Comparison of ENCODE assay signal across 24 mouse cellular contexts in the genomic region with DNA sequence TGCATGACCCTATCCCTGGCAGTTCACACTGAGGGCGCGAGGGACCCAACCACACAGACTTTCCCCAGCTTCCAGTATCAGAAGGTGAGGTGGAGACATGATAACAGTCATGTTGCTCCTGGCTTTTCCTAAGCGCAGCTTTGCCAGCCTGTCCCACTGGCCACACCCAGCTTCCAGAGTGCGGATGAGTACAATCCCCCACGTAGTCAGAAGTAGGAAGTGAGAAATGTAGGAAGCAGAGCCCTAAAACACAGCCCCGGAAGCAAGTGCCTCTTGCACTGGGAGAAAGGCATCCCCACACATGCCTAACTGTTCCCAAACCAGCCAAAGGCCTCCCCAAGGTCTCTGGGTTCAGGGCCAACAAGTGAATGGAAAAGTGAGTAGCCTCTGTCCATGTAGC.
DNase-seq lines count a peak whose midpoint lies in the region; ATAC-seq and TF ChIP-seq lines count a peak whose summit lies in the region.
"Had no signal": no experiment of that assay in that cellular context is flagged by ENCODE, and none has a peak within 500 bp of the region (broad histone marks: within the 10 kb centered on the region; RNA-seq: fewer than 3 reads in every experiment).

No protein-coding gene starts in this region.

- H3K36me3 ChIP-seq in forebrain, embryonic 15.5 days, result no peaks in the 10 kb centered on the region
- H3K36me3 ChIP-seq in forebrain, embryonic 11.5 days (ENCODE audit: control insufficient read depth, insufficient read depth, low read length), result no peaks in the 10 kb centered on the region
- H3K36me3 ChIP-seq: embryonic facial prominence, embryonic 15.5 days; heart, embryonic 12.5 days; hindbrain, embryonic 12.5 days; limb, embryonic 13.5 days; liver, embryonic 12.5 days; midbrain, embryonic 12.5 days had no signal

- TF ChIP-seq CTCF in left cerebral cortex, adult 2 months (IDR thresholded peaks at IDR 0.05), result no peak

- no peaks in the 10 kb centered on the region for H3K9me3 ChIP-seq in forebrain, embryonic 15.5 days
- no peaks in the 10 kb centered on the region for H3K9me3 ChIP-seq in forebrain, embryonic 11.5 days (ENCODE audit: control insufficient read depth, low read length)
- H3K9me3 ChIP-seq: embryonic facial prominence, embryonic 15.5 days; heart, embryonic 12.5 days; hindbrain, embryonic 12.5 days; limb, embryonic 13.5 days; liver, embryonic 12.5 days; midbrain, embryonic 12.5 days had no signal

- 86% methylated on average over 6 of the region's 6 CpGs for WGBS in forebrain, embryonic 15.5 days
- WGBS in forebrain, embryonic 11.5 days, result 87% methylated on average over 6 of the region's 6 CpGs

- no peak overlapping the region for H3K4me3 ChIP-seq in forebrain, embryonic 15.5 days
- H3K4me3 ChIP-seq in forebrain, embryonic 11.5 days (ENCODE audit: low read depth, low read length), result no peak overlapping the region
- H3K4me3 ChIP-seq in left cerebral cortex, adult 2 months, result no peak overlapping the region
- H3K4me3 ChIP-seq: embryonic facial prominence, embryonic 15.5 days; heart, embryonic 12.5 days; hindbrain, embryonic 12.5 days; limb, embryonic 13.5 days; liver, embryonic 12.5 days; midbrain, embryonic 12.5 days had no signal

- no peaks in the 10 kb centered on the region for H3K27me3 ChIP-seq in forebrain, embryonic 15.5 days
- H3K27me3 ChIP-seq in forebrain, embryonic 11.5 days (ENCODE audit: control insufficient read depth, insufficient read depth, low read length), result no peaks in the 10 kb centered on the region
- H3K27me3 ChIP-seq: embryonic facial prominence, embryonic 15.5 days; heart, embryonic 12.5 days; hindbrain, embryonic 12.5 days; limb, embryonic 13.5 days; liver, embryonic 12.5 days; midbrain, embryonic 12.5 days had no signal

- H3K4me1 ChIP-seq in forebrain, embryonic 15.5 days, result peaks cover 13% of the 10 kb centered on the region
- peaks cover 5% of the 10 kb centered on the region; the same call in 1 of the 2 replicates for H3K4me1 ChIP-seq in forebrain, embryonic 11.5 days (replicated peaks; ENCODE audit: control insufficient read depth, insufficient read depth, low read length)
- H3K4me1 ChIP-seq: embryonic facial prominence, embryonic 15.5 days; heart, embryonic 12.5 days; limb, embryonic 13.5 days; liver, embryonic 12.5 days had no signal

- ATAC-seq in forebrain, embryonic 15.5 days (replicated peaks), result no peak
- no peak for ATAC-seq in forebrain, embryonic 11.5 days (replicated peaks; ENCODE audit: low FRiP score)
- ATAC-seq in monocyte, adult 5-6 weeks (replicated peaks; ENCODE audit: insufficient number of reproducible peaks, low FRiP score, low TSS enrichment, poor library complexity, severe bottlenecking), result no peak
- ATAC-seq: CD4-positive, CD25-positive, alpha-beta regulatory T cell, adult 4 months; liver, embryonic 12.5 days had no signal

- intact Hi-C loops in left cerebral cortex, adult 2 months (cut with DNase I), result loop anchor here (2.0 to 5.0 kb wide), 2 partner anchors 31 to 101 kb away; no protein-coding TSS in a partner anchor

- H3K27ac ChIP-seq in forebrain, embryonic 15.5 days (replicated peaks), result peak overlapping the region; percentile 21; the same call in 1 of the 2 replicates
- H3K27ac ChIP-seq in forebrain, embryonic 11.5 days (ENCODE audit: low read depth, low read length), result no peak overlapping the region
- H3K27ac ChIP-seq in left cerebral cortex, adult 2 months, result peak overlapping the region; percentile 82
- H3K27ac ChIP-seq: embryonic facial prominence, embryonic 15.5 days; hindbrain, embryonic 12.5 days; kidney, postnatal 0 days; limb, embryonic 13.5 days; liver, embryonic 12.5 days; midbrain, embryonic 12.5 days; stomach, postnatal 0 days had no signal

- H3K4me2 ChIP-seq in forebrain, embryonic 15.5 days (replicated peaks), result no peak overlapping the region
- no peak overlapping the region for H3K4me2 ChIP-seq in forebrain, embryonic 11.5 days (ENCODE audit: low read depth, low read length, severe bottlenecking)
- H3K4me2 ChIP-seq: embryonic facial prominence, embryonic 15.5 days; heart, embryonic 12.5 days; hindbrain, embryonic 12.5 days; limb, embryonic 13.5 days; liver, embryonic 12.5 days; midbrain, embryonic 12.5 days had no signal

- no peak for DNase-seq in forebrain, embryonic 11.5 days (ENCODE audit: low spot score)
- peak in 1 of 2 experiments; percentile 35 for DNase-seq in left cerebral cortex, adult 2 months (ENCODE audit: extremely low spot score in 1 of 2, low spot score in 2 of 2)
- no peak for DNase-seq in left cerebral cortex, adult 11 months (ENCODE audit: low spot score)
- peak; percentile 37 for DNase-seq in right cerebral cortex, postnatal 25 days
- DNase-seq in right cerebral cortex, postnatal 10 days (ENCODE audit: low spot score in 2 of 2), result no peak
- DNase-seq: cerebellum, adult 8-10 months; gastrocnemius, postnatal 14 days; heart, adult 11 months; heart, postnatal 10 days; kidney, adult 2 months; lung, postnatal 10 days; thymus, adult 2 months; thymus, postnatal 4 days had no signal

- no peak overlapping the region for H3K9ac ChIP-seq in forebrain, embryonic 15.5 days (replicated peaks)
- H3K9ac ChIP-seq in forebrain, embryonic 11.5 days (ENCODE audit: low read length), result no peak overlapping the region
- H3K9ac ChIP-seq: embryonic facial prominence, embryonic 15.5 days; heart, embryonic 12.5 days; hindbrain, embryonic 12.5 days; limb, embryonic 13.5 days; liver, embryonic 12.5 days; midbrain, embryonic 12.5 days had no signal
